Mouse (Mus musculus) ovary, postnatal 36 days (tissue): Measurements from ENCODE around the gene Ly6g6d.

Experiments
- DNase-seq: peaks from one replicate; pipeline ENCODE4 v3.0.0; 2022; ENCODE audit warnings: low spot score, mixed read lengths

Gene Ly6g6d

DNA sequence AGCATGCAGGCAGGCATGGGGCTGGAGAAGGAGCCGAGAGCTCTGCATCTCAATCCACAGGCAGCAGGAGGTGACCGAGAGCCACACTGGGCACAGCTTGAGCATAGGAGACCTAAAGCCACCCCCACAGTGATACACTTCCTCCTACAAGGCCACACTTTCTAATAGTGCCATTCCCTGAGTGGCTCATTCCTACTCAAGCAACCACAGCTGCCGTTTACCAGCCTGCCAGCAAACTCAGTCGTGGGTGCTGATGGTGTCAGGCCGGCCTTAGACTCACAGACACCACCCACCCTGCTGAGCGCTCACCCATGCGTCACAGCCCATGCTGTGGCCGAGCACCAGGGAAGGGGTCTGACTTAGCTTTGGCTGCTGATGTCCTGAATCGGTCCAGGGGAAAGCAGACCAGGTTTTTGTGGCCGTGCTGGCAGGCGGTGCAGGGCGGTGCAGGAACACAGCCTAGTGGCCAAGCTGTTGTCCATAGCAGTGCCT is 19.3 kb upstream of the Ly6g6d start:
- no peak for DNase-seq

DNA sequence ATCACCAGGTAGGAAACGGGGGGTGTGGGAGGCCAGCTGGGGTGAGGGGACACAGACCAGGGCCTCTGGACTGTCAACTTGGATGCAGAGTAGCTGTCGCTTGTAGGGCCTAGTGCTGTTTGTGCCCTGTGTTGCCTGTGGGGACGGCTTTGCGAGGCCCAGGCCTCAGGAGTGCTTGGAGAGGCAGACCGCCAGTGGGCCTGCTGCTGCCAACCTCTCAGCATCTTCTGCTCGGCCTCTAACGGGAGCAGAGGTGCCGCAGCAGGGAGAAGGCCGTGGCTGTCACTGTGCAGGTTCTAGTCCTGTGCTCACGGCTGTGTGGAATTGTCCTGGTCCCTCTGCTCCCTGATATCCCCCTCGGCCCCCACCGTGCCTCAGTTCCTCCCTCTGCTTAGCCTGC is 18.7 kb upstream of the Ly6g6d start:
- DNase-seq = no peak

DNA sequence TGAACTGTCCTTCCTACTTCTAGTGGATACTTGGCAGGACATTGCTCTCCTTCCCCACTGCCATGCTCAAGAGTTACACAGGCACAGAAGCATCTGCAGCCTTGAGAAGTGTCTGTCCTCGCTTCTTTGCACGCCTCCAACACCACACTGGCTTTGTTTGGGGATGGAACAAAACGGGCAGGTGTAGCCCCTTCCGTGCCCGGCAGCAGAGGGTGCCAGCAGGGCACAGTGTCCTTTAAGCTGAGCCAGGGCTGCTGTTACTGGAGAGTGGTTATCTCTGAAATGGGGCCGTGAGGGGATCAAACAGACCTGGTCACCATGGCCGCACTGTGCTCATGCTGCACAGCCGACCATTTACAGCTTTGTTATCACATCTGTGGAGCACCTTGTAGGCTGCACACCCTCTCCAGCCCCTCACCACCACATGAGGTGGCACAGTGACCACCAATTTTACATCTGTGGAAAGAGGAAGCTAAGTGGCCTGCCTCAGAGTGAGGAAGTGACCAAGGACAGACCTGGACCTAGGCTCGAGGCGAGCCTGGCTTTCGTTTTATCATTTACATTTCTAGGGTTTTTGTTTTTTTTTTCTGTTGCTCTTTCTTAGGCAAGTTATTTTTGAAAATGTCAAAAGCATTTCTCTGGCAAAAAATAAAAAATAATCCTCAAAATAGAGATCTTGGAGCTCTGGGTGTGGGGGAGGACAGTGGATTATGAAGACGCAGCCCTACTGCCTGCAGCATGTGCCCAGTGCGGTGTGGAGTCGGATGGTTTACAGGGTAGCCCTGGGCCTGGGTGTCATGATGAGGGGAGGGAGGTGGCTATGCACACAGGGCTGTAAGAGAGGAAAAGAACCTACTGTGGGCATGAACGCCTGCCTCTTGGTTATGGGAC is 16.9 kb upstream of the Ly6g6d start:
- peak; percentile 42 for DNase-seq

DNA sequence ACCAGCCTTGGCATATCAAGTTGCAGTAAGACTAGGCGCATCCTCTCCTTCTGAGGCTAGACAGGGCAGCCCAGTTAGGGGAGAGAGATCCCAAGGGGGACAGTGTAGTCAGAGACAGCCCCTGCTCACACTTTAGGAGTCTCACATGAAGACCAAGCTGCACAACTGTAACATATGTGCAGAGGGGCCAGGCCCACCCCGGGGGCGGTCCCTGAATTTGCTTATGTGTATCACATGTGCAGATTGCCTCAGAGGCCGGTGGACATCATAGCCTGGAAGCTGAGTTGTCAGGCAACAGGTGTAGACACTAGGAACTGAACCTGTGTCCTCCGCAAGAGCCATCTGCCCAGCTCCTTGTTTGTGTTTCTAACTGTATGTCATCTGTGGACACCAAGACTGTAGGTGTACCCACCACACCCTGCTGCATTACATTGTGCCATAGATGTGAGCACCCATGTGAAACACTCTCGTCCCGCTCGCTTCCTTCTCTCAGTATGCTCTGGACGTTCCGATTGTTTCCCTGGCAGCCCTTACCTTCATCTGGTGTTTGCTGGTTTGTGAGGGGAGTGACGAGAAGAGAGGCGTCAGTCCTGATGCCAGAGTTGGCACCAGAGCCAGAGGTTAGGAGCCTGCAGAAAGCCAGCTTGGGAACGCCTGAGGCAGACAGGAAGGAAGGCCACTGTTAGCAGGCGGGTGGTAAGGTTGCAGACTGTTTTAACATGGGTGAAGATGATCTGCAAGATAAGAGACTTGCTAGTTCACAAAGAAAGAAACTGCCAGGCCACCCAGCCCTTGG is 14.7 kb upstream of the Ly6g6d start:
- no peak for DNase-seq

DNA sequence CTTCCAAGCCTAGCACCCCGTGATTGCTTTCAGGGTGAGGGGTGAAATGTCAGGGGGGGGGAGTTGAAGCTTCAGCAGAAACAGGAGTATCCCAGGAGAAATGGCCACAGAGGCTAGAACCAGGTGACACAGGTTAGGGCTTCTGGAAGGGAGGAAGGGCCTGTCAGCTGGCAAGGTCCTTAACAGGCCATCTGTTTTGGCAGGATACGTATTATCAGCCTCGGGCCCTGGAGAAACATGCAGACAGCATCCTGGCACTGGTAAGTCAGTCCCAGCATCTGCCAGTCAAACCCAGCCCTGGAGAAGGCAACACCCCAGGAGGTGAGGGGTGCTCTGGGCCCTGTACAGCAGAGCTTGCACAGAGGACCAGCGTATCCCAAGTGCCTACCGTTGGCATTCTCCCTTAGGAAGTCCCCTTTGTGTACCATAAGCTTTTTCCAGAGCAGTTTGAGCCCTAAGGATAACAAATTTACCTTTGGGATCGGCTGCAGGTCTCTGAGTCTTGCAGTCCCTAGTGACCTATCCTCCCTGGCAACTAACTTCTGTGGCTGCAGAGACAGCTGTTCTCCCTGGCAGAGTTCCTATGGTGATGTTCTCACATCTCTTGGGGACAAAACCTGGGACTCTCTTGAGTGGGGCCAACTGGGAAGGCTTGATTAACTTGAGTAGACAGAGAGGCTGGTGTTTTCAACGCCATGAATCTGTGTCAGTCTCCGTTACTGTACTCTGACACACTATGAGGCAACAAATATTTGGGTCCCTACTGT is 12.5 kb upstream of the Ly6g6d start:
- DNase-seq = no peak

DNA sequence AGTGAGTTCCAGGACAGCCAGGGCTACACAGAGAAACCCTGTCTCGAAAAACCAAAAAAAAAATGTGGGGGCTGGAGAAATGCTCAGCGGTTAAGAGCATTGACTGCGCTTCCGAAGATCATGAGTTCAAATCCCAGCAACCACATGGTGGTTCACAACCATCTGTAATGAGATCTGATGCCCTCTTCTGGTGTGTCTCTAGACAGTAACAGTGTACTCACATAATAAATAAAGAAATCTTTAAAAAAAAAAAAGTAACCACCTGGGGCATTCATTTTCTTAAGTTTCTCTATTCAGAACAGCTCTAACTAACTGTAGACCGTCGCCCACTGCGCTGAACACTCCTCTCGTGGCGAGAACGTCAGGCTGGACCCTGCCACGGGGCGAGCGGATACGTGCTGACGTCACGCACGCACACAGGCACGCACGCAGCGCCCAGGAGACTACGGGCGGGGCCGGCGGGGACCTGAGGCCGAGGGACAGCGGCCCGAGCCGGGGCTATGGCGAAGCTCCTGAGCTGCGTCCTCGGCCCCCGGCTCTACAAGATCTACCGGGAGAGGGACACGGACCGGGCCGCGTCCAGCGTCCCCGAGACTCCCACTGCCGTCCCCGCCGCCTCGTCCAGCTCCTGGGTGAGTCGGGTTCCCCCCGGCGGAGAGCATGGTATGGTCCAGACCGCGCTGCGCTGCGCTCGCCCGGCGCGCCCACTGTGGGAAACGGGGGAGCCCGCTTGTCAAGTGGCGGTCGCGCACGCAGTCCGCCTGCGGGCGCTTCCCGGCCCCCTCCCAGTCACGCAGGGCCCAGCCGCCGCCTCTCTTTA is 11.2 kb upstream of the Ly6g6d start, which contains the start of gene Abhd16a:
Gene Abhd16a, plus strand, starts transcription at position 439 of the 820 bp plus-strand sequence.
- DNase-seq = peak; percentile 91

DNA sequence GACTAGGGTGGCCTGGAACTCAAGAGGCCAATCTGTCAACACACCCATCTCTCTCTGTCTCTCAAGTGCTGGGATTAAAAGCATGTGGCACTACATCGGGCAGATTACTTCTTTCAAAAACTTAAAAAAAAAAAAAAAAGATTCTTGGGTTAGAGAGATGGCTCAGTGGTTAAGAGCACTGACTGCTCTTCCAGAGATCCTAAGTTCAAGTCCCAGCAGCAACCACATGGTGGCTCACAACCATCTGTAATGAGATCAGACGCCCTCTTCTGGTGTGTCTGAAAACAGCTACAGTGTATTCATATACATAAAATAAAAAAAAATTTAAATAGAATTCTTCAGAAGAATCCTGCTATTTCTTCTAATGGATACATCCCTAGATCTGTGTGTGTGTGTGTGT is 10.3 kb upstream of the Ly6g6d start:
- DNase-seq = no peak

DNA sequence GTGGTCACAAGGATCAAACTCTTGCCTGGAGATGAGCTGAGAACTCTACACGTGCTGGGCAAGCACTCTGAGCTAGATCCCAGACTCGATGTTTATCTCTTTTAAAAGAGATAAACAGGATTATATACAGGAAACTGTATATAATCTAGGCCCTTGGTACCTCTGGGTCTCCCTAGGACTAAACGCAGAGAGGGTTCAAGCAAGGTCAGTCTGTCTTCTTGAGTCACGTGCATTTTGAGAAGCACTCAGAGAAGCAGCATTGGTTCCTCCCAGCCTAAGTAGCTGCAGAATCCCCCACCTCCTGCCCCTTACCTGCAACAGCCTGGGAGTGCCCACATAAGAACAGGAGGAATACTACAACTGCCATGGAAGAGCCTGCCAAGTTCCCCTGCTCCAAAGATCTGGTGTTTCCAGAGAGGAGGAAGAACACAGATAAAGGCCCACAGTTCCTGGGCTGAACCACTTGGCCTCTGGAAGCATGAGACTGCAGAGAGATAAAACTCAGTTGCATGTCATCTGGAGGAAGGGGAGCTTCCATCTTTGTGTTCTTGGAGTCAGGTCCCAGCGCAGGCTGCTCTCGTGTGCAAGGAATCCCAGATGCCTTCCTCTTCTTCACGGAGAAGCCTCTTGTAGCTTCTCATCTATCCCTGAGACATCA is 7.5 kb upstream of the Ly6g6d start, which contains the start of gene Ly6g6f:
Gene Ly6g6f, minus strand, starts transcription at position 403 of the 658 bp plus-strand sequence.
- DNase-seq = no peak

DNA sequence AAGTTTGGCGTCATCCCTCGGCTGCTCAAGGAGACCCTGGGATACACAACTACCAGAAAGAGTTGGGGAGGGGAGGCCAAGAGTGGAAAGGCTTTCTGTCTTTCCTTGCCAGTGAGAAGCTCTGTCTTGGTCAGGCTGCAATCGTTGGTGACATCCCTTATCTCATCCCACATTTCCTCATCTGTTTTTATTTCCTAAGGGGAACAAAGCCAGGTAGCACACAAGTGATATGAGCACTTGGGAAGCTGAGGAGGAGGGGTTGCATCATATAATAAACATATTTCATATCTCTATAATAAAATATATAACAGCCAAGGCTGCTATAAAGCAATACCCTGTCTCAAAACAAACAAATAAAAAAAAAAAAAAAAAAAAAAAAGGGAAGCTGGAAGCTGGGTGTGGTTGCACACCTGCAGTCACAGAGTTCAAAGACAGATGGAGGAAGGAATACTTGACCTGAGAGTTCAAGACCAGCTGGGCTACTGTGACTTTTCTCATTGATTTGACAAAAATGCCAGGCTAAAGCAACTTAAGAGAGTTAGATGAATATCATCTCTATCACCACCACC is 6.1 kb upstream of the Ly6g6d start:
- DNase-seq = no peak

DNA sequence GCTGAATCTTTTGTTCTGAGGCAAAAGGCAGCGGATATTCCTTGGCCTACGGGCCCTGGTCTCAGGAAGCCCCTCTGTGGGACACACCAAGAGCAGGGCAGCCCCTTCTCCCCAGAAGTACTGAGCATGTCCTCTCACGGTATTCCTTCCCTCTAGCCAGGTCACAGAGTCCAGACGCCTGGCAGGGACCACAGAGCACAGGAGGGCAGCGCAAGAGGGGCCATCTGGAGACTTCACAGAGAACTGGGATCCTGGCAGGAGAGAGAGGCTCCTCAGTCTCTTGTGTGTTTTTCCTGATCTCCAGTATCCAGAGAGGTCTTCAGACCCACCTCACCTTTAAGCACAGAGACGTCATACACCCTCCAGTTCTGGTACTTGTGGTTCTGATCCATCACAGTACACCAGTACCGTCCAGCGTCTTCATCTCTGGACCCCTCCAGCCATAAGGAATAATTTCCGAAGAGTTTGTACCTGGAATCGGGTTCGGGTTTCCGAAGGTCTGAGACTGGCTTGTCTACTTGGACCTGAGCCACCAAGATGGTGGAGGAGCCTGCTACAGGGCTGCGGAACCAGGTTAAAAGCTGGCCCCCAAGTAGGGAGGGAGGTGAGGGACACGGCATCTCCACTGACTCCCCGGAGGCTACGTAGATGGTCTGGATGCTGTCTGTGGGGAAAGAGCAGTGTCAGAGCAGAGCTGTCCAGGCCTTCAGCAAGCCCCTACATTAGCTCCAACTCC is 5.1 kb upstream of the Ly6g6d start:
- DNase-seq = no peak

DNA sequence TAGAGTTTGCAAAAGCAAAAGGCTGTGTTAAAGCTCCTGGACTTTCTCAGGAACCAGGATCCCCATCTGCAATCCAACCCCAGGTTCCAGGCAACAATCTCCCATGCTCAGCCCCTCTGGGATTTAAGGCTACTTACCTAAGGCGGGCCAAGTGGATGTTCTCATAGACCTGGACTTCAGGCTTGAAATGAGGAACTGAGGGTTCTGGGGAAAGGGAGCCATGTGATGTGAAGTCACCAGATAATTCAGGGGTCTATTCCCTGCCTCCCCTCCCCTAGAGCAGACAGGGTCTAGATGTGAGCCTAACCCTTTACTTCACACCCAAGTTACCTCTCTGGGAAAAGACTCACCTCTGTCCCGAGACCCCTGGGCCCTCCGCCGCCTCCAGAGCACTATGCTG is 2.8 kb upstream of the Ly6g6d start:
- DNase-seq = no peak

DNA sequence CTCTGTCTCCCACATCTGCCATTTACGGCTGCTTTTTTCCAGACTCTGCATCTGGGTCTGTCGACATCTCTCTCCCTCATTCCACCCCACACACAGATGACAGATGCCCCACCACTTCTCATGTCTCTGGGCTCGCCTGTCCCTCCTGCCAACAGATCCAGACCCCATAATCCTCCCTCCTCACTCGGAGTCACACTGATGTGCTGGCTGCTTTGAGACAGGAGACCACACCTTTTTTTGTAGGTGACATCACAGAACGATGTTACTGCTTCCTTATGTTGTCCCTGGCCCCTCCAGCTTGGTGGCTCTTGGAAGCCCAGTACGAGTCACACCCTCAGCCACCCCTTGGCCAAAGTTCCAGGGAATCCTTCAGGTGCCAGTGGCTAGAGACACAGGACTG is 2.4 kb upstream of the Ly6g6d start:
- no peak for DNase-seq

DNA sequence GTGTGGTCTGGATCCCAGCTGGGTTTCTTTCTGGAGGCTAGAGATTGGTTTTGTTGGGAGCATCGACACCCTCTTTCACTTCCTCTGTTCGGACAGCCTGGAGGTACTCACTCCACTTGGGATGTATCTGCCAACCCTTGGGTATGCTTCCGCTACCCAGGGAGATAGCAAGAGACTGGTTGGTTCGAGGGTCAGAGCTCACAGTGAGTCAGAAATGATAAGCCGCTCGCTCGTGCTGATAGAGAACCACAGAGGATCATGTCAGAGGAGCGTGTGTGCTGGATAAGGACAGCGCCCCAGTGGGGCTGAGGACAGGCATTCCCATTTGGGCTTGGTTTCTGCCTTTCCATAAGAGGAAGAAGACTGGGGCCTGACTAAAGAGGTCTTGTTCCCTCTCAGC is 1.9 kb upstream of the Ly6g6d start:
- DNase-seq = no peak

DNA sequence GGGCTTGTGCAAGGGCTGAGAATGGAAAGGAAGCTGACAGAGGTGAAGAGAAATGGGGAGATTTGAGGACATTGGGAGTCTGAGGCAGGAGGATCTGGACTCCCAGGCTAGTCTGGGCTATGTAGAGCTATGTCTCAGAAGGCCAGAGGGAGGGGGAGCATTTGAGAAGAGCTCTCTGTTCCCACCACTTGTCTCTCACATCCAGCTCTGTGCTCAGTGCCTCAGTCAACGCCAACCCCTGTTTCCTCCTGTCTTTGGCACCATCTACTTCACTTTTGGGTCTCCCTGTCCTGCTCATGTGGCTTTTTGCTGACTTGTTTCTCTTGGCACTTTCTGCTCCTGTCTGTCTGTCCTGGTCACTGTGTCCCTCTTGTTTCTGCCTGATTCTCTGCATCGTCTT is 580 bp downstream of the Ly6g6d start:
- DNase-seq = no peak

DNA sequence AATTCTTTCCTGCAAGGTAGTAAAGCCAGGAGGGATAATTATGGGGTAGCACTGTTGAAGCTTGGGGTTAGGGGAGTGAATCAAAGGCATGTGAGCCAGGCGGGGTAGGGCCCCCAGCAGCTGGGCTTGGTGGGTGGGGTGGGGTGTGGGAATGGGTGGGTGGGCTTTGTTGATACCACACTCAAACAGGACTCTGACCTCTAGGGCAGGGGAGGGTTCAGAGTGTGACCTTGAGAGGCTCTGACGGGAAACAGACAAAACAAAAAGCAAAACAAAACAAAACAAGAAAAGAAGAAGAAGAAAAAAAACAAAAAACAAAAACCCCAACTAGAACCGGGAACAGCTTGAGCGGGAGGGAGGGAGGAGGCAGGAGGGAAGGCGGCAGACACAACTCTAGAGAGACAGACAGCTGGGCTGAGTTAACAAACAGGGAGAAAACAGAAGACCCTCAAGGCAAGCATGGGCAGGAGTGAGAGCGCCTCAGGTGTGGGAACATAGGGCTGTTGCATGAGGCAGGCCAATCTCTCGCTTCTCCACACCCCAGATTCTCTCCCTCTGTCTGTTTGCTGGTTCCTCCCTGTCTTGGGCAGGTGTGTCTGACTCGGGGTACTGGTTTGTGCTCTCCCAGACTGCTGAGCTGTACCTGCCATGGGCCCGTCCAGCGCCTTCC is 1.2 kb downstream of the Ly6g6d start, which contains the start of gene Ly6g6e:
Gene Ly6g6e, plus strand, starts transcription at position 396 of the 670 bp plus-strand sequence.
- DNase-seq = no peak

DNA sequence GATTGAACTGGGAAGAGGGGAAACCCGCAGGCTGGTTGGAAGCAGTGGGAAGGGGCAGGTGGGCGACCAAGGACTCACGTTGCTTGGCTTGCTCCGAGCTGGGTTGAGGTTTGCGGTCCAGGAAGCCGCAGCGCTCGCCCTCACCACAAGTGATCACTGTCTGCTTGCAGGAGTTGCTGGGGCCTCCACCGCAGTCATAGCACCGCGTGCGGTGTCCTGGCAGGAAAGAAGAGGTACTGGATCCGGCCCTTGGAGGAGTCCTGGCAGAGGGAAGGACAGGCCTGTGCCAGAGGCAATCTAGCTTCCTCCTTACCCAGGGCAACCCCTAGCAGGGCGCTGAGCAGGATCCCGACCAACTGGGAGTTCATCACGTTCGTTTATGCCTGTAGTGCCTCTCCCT is 3.8 kb downstream of the Ly6g6d start:
- no peak for DNase-seq

DNA sequence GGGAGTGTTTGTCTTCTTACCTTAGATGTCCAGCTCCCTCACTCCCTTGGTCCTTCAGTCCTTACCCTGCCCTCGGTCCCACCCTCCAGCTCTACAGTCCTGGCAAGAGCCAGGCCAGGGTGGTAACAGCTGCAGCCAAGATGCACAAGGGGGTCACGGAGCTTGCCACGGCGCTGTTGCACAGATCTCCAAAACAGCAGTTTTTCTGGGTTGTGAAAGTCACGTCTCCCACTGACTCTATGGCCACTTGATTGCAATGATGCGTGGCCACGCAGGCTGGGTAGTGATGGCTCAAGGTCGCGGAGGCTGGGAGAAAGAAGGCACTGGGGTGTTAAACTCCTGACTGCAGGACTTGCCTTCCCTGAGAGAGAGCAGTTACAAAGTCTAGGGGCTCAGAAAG is 6.4 kb downstream of the Ly6g6d start:
- DNase-seq = no peak

DNA sequence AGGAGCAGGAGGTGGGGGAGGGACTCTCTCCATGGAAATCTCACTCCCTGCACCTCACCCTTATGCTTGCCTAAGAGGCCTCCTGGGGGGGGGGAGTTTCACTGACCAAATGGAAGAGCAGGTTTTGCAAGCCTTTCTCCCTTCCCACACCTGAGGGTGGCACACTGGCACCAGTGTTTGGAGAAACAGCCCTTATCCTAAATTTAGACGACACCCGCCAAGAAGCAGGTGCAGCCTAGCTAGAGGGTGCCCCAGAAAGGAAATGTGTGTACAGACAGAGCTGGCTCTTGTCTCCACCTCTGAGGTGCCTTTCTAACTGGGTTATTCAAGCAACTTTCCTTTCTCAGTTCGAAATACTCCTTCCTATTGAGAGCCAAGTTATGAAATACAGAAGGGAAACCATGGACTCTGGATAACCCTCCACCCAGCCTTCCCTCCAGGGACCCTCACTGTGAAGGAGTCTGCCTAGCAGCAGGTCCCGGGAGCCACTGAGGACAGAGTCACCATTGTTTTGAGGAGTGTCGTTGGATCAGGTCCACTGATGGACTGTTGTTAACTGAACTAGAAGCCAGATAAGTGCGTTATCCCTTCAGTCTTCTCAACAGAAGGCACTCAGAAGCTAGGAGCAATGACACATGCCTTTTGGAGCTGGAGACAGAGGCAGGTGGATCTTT is 7.2 kb downstream of the Ly6g6d start:
- no peak for DNase-seq
